Mouse (Mus musculus) cerebellum, adult 8-10 months (tissue): ENCODE data around the gene Sae1.
"Not testable (repeated sequence)": the region's sequence is repeated elsewhere in the genome, so short reads cannot be mapped to it uniquely, and the experiment has no call there.

Source experiments
- DNase-seq: peaks from one replicate; pipeline ENCODE4 v3.0.0; 2022

The Sae1 gene

GRCm38 (mm10) chr7:16308555-16309317, 78.9 kb downstream of the Sae1 start:
- DNase-seq: no peak

DNA sequence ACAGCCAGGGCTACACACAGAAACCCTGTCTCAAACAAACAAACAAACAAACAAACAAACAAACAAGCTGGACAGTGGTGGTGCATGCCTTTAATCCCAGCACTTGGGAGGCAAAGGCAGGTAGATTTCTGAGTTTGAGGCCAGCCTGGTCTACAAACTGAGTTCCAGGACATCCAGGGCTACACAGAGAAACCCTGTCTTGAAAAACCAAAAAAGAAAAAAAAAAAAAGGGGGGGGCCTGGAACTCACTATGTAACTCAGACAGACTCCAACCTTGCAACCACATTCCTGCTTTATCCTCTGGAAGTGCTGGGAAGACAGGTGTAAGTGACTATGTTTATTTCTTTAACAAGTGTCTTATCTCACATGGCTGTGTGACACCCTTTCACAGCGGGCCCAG, 79.5 kb downstream of the Sae1 start, which contains the start of gene Bbc3:
Gene Bbc3 (plus strand): TSS at position 301 of the 400 bp plus-strand sequence.
- not testable (repeated sequence) for DNase-seq

- DNase-seq: not testable (repeated sequence)
Observed at GRCm38 (mm10) chr7:16307141-16307540, 80.5 kb downstream of the Sae1 start.

DNA sequence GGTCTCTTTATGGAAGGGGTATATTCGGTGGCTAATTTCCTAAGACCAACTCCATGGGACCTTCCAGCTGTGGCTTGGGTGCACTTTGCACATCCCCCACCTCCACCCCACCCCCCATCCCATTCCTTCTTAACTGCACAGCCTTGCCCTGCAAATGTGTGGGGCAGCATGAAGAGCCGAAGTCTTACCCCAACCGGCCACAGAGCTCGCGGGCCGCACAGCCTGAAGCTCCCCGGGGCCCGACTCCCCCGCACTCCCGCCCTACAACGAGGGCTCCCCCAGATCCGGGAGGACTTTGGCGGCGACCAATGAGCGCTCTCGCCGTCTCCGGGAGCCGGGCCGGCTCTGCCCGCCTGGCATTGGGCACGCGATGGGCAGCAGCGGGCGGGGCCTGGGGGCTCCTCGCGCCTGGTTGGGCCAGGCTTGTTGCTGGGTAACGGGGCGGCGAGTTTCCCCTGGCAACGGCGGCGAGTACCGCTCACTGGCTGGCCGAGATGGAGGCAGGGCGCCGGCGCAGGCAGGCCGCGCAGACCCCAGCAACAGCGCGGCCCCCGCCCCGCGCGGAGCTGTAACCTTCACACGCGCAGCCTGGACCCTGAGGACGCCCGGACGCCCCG, 88.1 kb downstream of the Sae1 start:
- peak; percentile 93 for DNase-seq

DNA sequence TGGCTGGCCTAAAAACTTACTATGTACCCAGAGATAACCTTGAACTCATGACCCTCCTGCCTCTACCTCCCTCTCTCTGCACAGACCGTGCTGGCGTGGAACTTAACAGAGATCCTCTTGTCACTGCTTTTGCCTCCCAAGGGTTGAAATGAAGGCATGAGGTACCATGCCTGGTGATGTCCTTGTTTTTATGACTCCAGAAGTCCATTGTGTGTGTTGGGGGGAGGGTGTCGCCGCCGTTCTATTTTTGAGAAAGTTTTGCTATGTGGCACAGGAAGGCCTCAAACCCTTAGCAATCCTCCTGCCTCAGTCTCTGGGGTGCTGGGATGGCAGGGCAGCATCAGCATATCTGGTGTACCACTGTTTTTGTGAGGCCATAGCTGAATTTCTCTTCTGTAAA, 88.7 kb downstream of the Sae1 start:
- no peak for DNase-seq

DNA sequence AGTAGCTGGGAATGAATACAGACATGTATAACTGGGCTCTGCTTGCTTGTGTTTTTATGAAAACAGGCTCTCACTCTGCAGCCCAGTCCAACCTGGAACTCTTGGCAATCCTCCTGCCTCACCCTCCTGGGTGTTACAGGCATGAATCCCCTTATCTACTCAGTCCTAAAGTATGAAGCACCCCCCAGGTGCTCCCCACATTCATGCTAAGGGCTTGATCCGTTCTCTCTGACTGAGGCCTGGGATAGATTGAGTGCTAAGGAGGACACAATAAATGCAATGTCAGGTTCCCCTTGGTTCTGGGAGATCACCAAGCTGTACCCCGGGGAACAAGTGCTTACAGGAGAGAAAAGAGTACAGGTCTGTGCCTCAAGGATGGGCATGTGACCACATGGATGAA, 90.0 kb downstream of the Sae1 start:
- no peak for DNase-seq

DNA sequence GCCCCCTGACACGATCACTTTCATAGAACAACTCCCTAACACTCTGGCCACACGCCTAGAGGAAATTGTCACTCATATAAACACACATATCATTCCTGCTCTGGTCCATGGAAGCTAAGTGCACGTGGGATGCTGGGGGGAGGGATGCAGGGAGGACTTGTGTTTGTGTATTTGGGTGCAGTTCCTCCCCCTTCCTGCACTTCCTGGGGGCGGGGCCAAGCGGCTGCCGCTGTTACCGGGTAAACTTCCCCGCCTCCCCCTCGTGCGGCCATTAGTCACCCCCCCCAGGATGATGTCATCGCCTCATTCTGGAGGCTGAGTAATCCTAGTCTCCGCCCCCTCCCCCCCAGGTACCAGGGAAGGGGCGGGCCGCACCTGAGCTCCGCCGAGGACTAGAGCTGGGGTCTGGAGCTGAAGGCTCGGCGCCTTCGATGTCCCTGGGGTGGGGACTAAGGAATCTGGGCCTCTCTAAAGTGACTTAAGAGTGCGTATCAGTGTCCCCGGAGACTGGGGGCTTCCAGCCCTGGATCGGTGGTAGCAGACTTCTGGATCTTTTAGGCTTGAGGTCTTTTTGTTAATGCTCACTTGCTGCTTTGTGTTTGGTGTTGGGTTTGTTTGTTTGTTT, 90.7 kb downstream of the Sae1 start:
- peak; percentile 86 for DNase-seq

DNA sequence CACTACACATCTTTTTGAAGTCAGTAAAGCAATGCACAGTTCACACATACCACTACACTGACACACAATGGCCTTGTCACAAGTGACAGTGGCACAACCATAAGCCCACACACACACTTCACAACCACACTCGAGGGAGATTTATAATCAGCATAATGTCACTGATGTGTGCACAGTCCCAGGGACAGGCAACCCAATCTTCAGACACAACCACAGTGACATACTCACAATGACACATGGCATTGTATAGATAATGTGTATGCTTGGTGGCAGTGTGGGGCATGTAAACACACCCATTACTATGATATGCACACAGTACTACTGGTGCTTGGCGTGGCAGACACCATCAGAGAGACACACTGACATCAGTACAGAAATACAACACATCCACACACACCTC, 91.5 kb downstream of the Sae1 start:
- DNase-seq: no peak

DNA sequence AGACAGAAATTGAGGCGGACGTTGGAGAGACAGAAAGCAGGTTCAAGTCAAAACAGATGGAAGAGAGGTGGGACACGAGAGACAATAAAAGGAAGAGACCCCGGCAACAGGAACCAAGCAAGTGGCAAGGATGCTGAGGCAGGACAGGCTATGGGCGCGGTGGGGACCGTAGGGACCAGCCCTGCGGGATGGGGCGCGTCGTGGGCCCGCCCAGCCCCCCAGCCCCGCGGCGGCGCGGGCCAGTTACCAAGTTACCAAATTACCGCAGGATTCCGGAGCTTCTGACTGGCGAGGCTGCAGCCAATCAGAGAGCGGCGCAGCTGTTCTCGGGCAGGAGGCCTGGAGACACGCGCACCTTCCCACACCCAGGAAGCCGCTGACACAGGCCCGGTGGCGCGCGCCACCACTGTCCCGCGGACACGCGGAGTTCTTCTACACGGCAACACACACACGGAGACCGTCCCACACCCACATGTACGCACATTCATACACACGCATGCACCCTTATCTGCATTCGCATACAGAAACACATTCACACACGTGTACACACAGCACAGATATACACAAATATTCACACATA, 92.2 kb downstream of the Sae1 start:
- peak; percentile 73 for DNase-seq

- DNase-seq: peak; percentile 96
Observed at GRCm38 (mm10) chr7:16294837-16295236, 92.8 kb downstream of the Sae1 start.

GRCm38 (mm10) chr7:16294346-16294745, 93.3 kb downstream of the Sae1 start:
- DNase-seq: no peak

- DNase-seq: no peak
Observed at GRCm38 (mm10) chr7:16287791-16288190, 99.8 kb downstream of the Sae1 start.

- no peak for DNase-seq
Observed at GRCm38 (mm10) chr7:16287016-16287415, 100.6 kb downstream of the Sae1 start.

DNA sequence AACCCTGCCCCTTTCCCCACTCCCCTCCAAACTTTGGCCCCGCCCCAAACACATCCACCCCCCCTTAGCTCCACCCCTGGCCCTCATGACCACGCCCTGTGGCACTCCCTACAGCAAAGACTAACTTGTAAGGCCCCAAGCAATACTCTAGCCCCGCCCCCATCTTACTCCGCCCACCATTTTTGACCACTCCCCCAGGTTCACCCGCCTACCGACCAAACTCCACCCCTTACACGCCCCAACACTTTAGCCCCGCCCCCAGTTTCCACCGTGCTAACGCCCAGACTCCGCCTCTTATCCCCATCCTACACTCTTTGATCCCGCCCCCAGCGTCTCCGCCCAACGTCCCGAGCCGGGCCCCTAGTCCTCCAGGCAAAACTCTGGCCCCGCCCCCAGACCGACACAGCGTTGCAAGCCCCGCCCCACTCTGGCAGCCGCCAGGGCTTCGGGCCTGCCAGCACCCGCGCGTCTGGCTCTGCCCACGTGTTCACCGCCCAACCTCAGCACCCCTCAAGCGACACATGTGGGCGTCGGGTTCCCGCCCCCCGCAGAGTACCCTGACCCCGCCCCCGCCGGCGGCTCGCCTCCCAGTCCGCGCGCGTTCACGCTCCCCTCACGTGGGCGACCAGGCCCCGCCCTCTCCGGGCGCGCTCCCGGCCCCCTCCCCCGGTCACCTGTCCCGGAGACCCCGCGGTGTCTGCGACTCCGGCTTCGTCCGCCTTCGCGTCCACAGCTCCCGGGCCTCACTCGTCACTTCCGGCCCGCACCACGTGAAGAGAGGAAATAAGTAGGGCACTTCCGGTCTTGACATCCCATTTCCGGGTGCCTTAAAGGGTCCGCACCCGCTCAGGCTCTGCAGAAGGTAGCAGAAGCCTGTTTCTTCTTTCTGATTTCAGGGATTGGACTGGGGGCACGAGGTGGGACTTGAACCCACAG, 101.3 kb downstream of the Sae1 start, which contains the start of gene Ccdc9:
Gene Ccdc9 (minus strand): TSS at position 770 of the 936 bp plus-strand sequence.
- peak; percentile 97 for DNase-seq

DNA sequence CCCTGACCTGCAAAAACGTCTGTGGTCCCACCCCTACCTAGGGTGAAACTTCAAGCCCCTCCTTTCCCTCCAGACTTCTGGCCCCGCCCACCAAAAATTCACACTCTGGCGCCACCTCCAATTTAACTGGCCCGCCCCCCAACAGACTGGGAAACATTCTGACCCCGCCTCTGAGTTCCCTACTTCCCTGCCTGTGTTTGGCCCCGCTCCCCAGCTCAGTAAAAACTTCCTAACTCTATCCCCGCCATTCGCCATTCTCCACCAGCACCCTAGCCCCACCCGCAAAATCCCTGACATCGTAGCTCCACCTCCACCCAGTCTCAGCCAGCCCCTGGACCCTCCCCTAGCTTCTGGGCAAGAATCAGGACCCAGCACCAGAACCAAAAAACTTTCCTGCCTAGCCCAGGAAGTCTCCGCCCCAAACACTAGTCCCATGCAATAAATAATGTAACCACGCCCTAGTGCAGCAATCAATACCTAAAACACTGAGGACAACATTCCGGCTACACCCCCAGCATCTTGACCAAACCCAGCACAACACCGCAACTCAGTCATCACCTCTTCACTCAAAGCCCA, 102.1 kb downstream of the Sae1 start:
- peak; percentile 57 for DNase-seq

- no peak for DNase-seq
Observed at GRCm38 (mm10) chr7:16284904-16285303, 102.7 kb downstream of the Sae1 start.

DNA sequence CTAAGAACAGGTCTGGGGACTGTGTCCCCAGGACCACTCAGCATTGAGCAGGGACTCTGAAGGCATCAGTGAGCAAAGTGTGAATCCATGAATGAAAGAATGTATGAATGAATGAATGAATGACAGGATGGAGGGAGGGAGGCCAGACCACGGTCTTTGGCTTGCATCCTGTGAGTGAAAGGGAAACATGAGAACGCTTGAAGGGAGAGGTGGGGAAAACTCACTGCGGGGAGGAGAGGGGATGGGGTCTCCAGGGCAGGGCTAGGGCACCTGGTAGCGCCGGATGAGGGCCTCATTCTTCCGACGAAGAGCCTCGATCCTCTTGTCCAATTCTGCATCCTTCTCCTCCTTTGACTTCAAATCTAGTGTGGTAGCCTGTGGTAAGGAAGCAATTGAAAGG, 103.6 kb downstream of the Sae1 start:
- no peak for DNase-seq

DNA sequence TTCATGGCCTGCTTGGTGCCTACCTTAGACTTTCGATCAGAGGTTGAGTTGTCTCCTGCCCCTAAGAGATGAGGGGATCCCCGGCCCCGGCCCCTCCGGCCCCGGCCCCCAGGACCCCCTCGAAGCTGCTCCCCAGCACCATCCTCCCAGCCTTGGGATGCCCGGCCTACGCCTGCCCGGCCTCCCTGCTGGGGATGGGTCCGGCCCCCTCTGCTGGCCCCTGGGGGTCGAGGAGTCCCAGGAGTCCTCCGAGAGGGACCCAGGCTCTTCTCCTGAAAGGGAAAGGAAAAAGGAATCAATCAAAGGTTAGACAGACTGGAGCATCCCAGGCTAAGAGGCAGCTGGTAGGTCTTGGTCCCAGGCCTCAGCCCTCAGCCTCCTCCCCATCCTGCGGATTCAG, 105.3 kb downstream of the Sae1 start:
- DNase-seq: no peak

DNA sequence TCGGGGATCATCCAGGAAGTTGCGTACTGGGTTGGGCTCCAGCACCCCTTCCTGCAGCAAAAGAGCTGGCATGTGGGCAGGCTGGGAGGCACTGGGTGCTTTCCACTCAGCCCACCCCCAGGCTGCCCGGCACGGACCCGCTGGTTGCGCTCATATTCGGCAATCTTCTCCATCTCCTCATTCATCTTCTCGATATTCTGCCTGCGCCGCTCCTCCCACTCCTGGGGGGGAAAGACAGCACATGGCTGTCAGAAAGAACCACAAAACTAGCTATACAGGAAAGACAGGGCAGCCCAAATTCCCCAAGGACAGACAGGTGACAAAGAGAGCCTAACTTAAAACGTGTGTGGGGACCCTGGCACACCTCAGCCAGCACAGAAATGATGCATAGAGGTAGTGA, 106.9 kb downstream of the Sae1 start:
- no peak for DNase-seq

DNA sequence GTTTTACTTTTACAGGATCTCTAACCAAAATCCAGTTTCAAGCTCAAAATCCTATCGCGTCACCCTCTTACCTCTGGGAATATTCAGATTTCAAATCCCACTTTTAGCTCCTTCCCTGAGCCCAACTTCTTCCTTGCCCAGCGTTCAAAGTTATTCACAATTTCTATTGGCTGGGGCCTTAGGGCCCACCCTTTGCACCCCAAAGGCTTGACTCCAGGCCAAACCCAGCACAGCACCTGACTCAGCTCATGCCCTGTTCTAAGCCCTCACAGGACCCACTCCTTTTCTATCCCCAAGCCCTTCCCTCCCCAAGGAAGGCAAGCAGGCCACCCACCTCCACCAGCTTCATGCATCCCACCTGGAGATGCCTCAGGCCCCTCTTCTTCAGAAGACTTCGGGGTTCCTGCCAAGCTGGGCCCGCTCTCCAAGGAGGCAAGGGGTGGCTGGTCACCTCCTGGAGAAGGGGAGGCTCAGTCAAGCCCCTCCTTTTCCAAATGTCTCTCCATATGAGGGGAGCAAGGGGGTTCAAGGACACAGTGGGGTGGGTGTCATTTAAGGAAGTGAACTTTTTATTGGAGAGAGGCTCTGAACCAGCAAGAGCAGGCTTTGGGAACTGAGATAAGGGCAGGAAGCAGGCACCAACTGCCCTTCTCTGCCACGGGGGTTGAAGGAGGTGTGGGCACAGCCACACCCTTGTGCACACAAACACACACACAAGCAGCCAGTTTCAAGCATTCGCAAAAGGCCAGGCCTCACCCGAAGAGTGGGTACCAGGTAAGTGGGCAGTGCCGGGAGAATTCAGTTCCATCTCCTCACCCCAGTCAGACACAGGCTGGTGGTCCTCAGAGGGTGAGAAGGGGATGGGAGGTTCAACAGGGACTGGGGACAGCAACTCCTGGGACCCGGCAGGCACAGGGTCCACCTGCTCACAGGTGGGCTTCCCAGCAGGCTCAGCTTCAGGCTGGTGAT, 112.4 kb downstream of the Sae1 start:
- no peak for DNase-seq

GRCm38 (mm10) chr7:16273766-16274140, 113.9 kb downstream of the Sae1 start:
- no peak for DNase-seq
